Mouse (Mus musculus): Measurements from ENCODE around the gene Ptp4a2. TPM values are rescaled to one million over a fixed set of nuclear protein-coding genes. Genes with fewer than 3 reads are reported as not detected.
"Not testable (repeated sequence)": the region's sequence is repeated elsewhere in the genome, so short reads cannot be mapped to it uniquely, and the experiment has no call there.

The Ptp4a2 gene
- polyA plus RNA-seq, 1 experiment from 2014 or later: 353 TPM

DNA sequence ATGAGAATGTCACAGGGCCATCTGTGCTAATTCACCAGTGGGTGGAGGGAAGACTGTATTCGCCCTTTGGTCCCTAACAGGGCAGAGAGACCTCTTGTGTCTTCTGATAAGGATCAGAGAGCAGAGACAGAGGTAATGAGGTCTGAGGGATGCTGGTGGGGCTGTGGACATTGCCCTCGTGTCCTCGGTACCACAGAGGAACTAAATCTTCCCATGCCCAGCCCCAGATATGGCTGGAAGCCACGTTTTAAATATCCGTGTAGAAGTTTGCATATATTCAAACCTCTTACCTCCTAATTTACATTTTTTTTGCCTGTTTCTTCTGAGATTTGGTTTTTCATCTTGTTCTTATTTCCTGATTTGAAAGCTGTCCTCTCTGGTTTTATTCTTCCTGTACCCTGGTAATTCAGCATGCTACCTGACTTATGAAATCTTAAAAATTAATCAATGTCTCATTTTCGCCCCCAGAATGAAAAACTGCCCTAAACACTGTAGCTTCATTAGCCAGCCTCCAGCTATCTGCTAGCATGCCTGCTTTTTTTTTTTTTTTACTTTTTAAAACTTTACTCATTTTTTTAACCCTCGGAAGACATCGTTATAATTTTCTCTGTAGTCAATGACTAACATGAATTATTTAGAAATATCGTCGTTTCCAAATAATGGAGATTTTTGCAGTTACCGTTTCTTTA lies 67.1 kb downstream of the Ptp4a2 start:
- no peak for ATAC-seq (ENCODE audit: borderline replicate concordance, extremely low read depth, low FRiP score, low TSS enrichment)
- peak overlapping the region; percentile 60 for H3K27ac ChIP-seq
- no peaks in the 10 kb centered on the region for H3K27me3 ChIP-seq
- H3K4me2 ChIP-seq: peak overlapping the region; percentile 50
- no peaks in the 10 kb centered on the region for H3K9me3 ChIP-seq
- H3K36me3 ChIP-seq: no peaks in the 10 kb centered on the region
- H3K4me3 ChIP-seq: no peak overlapping the region
- WGBS: 65% methylated on average over 11 of the region's 11 CpGs
- H3K4me1 ChIP-seq: peaks cover 36% of the 10 kb centered on the region
- peak overlapping the region; percentile 4; the same call in 1 of the 2 replicates for H3K9ac ChIP-seq

DNA sequence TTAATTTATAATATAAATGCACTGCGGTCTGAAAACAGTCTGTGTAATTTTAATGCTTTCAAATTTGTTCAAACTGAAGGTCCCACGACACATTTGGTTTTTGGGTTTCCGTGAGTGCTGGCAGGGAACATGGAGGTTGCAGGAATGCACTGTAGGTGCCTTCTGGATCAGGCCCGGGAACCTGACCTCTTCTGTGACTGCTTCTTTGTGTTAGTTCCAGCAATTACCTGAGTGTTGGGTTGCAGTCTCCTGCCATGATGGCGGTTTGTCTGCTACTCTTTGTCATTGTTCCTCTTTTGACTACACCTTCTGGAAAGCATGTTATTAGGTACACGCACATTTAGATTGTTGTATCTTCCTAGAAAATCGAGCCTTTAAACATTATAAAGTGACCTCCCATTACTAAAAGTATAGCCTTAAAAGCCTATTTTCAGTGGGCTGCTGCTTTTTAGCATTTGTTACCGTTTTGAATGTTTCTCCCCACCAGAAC lies 67.7 kb downstream of the Ptp4a2 start:
- no peak for ATAC-seq (ENCODE audit: borderline replicate concordance, extremely low read depth, low FRiP score, low TSS enrichment)
- 74% methylated on average over 8 of the region's 8 CpGs for WGBS
- Histone ChIP-seq H3K4me1 (peaks cover 38% of the 10 kb centered on the region), H3K4me3 (no peak overlapping the region), H3K27ac (no peak overlapping the region), H3K27me3 (no peaks in the 10 kb centered on the region), H3K36me3 (no peaks in the 10 kb centered on the region), H3K4me2 (no peak overlapping the region), H3K9me3 (no peaks in the 10 kb centered on the region), H3K9ac (no peak overlapping the region)

DNA sequence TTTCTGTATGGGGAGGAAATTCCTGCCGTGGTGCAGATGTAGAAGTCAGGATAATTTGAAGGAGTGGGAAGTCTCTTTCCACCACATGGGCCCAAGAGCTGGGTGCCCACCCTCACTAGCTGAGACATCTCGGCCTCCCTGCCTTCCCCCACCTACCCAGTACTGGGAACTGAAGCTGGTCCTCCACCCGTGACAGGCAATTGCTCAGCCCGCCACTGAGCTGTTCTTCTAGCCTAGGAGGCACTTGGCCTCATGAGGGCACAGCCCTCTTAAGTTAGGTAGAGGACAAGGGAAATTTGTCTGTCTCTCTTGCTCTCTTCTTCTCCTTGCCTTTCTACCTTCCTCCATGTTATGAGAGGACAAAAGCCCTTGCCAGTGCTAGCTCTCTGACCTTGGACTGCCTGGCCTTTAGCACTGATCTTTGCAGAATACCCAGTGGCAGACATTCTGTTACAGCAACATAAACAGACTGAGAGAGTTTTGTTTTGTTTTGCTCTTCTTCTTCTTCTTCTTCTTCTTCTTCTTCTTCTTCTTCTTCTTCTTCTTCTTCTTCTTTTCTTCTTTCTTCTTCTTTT lies 68.3 kb downstream of the Ptp4a2 start:
- no peak overlapping the region for H3K9ac ChIP-seq

DNA sequence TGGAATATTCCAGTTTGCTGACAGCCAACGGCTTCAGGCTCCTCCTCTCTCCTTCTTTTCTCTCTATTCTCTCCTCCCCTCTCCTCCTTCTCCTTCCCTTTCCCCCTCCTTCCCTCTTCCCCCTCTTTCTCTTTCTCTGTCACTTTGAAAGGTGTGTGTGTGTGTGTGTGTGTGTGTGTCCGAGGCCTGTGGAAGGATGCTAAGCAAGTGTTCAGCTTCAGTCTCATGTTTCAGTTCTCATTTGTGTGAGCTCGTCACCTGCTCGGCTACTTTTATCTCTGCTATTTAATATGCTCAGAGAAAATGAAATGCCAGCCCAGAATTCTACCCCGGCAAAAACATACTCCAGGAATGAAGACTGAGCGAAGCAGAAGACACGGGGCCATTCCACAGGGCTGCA lies 69.6 kb downstream of the Ptp4a2 start:
- H3K4me3 ChIP-seq: no peak overlapping the region
- no peak overlapping the region for H3K4me2 ChIP-seq
- no peak for ATAC-seq (ENCODE audit: borderline replicate concordance, extremely low read depth, low FRiP score, low TSS enrichment)
- H3K36me3 ChIP-seq: no peaks in the 10 kb centered on the region
- H3K9me3 ChIP-seq: no peaks in the 10 kb centered on the region
- no peak overlapping the region for H3K27ac ChIP-seq
- H3K27me3 ChIP-seq: no peaks in the 10 kb centered on the region
- WGBS: 48% methylated on average over 7 of the region's 7 CpGs
- peaks cover 38% of the 10 kb centered on the region for H3K4me1 ChIP-seq
- H3K9ac ChIP-seq: no peak overlapping the region

More for the DNA sequence above, 68.3 kb downstream of the Ptp4a2 start:
- Histone ChIP-seq H3K27ac (no peak overlapping the region), H3K36me3 (no peaks in the 10 kb centered on the region), H3K4me2 (no peak overlapping the region), H3K9me3 (no peaks in the 10 kb centered on the region), H3K4me3 (no peak overlapping the region), H3K4me1 (peaks cover 38% of the 10 kb centered on the region), H3K27me3 (no peaks in the 10 kb centered on the region)
- no peak for ATAC-seq (ENCODE audit: borderline replicate concordance, extremely low read depth, low FRiP score, low TSS enrichment)
- 59% methylated on average over 4 of the region's 4 CpGs for WGBS

DNA sequence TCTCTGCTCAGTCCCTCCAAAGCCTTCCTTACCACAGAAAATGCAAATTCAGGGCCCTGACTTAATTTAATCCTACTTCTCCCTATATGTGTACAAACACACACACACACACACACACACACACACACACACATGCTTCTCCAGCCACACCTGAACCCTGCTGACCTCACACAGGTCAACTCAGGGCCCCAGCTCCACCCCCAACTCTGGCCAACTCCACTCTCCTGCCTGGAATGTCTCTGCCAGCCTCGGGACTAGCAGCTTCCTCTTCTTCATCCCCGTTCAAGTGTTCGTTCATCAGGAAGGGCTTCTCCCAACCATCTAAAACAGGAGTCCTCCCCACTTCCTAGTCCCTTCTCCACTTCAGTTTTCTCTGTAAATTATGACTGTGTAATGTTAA lies 70.6 kb downstream of the Ptp4a2 start:
- no peak for ATAC-seq (ENCODE audit: borderline replicate concordance, extremely low read depth, low FRiP score, low TSS enrichment)
- no peak overlapping the region for H3K9ac ChIP-seq
- H3K9me3 ChIP-seq: no peaks in the 10 kb centered on the region
- peaks cover 36% of the 10 kb centered on the region for H3K4me1 ChIP-seq
- no peak overlapping the region for H3K4me2 ChIP-seq
- no peak overlapping the region for H3K4me3 ChIP-seq
- H3K36me3 ChIP-seq: no peaks in the 10 kb centered on the region
- H3K27ac ChIP-seq: peak overlapping the region; percentile 76
- WGBS: 19% methylated on average over 3 of the region's 3 CpGs
- H3K27me3 ChIP-seq: no peaks in the 10 kb centered on the region

DNA sequence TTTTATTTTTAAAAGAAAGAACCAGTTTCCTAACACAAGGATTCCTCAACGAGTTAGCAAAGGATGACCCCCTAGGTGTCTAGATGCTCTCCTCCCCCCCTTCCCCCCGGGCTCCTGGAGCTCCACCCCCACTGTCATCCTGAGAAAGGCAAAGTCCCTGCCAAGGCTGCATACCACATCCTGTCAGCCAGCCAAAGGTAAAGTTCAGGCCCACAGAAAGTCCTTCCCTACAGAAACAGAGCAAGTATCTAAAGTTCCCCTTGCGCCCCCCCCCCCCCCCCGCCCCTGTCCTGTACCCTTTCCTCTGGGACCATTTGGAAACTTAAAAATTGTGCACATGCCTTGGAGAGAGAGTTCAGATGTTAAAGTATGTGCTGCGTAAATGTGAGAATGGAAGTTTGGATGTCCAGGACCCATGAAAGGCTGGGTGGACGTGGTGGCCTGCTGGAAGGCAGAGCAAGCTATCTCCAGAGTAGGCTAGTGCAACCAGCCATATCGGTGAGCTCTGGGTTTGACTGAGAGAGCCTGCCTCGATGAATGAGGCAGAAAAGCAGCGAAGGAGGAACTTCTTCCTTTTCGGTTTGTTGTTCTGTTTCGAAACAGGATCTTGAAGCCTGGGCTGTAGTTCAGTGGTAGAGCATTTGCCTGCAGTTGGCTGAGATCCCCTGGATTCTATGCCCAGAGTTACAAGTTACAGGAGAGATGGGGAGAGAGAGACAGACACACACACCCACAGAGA lies 71.7 kb downstream of the Ptp4a2 start:
- peak overlapping the region; percentile 43 for H3K4me2 ChIP-seq
- no peak overlapping the region for H3K9ac ChIP-seq
- ATAC-seq (ENCODE audit: borderline replicate concordance, extremely low read depth, low FRiP score, low TSS enrichment): peak; percentile 65; the same call in 1 of the 2 replicates
- no peaks in the 10 kb centered on the region for H3K9me3 ChIP-seq
- H3K4me1 ChIP-seq: peaks cover 27% of the 10 kb centered on the region
- peak overlapping the region; percentile 4 for H3K4me3 ChIP-seq
- WGBS: 16% methylated on average over 11 of the region's 11 CpGs
- peak overlapping the region; percentile 76 for H3K27ac ChIP-seq
- no peaks in the 10 kb centered on the region for H3K27me3 ChIP-seq
- no peaks in the 10 kb centered on the region for H3K36me3 ChIP-seq

DNA sequence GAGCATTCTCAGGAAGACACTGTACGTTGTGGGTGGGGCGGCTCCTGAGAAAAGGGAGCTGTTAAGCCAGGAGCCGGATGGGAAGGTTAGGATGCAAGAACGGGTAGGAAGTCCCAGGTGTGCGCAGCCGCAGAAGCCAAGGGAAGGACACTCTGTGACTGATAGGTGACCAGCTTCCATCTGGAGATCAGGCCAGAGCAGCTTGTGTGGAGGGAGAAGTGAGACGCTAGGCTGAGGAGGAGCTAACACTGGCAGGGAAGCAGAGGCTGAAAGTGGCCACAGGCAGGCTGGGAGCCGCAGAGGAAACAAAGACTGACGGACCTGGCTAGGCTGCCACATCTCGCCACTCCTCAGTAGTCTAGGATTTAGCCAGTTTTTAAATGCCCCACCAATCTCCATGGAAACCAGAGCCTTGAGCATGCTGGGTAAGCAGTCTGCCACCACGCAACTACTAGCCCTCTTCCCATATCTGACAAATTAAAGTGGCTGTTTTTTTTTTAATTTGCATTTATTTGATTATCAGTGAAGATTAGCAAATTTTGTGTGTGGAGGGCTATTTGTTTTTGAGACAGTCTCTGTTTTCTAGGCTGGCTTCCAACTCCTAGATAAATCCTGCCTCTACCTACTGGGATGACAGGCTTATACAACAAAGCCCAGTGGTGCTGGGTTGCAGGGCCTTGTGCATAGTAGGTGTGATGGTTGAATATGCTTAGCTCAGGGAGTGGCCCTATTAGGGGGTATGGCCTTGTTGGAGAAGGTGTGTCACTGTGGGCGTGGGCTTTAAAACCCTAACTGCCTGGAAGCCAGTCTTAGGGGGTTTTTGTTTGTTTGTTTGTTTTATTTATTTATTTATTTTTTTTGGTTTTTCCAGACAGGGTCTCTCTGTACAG lies 73.3 kb downstream of the Ptp4a2 start:
- Histone ChIP-seq H3K9ac (no peak overlapping the region), H3K9me3 (no peaks in the 10 kb centered on the region), H3K27me3 (no peaks in the 10 kb centered on the region), H3K4me1 (peaks cover 22% of the 10 kb centered on the region), H3K4me2 (0 out of 2 replicates have a peak overlapping the region, but pooled peaks have one; percentile 6), H3K4me3 (no peak overlapping the region), H3K27ac (no peak overlapping the region), H3K36me3 (no peaks in the 10 kb centered on the region)
- WGBS: 71% methylated on average over 12 of the region's 12 CpGs
- no peak for ATAC-seq (ENCODE audit: borderline replicate concordance, extremely low read depth, low FRiP score, low TSS enrichment)

DNA sequence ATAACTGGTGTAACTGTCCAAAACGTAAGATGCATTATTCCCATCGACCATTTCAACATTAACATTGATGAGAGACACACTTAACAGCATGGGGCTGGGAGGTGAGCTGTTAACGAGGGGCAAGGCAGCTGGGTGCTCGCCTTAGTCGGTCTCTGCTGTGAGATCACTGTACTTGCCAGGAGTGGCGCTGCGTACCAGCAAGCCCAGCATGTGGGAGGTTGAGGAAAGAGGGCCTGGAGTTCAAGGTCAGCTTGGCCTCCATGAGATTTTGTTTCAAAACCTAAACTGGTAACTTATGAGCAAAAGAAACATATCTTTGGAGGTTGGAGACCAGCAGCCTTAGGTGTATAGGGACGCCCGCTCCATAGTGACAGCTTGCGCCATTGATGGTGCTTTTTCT lies 78.6 kb downstream of the Ptp4a2 start:
- H3K36me3 ChIP-seq: no peaks in the 10 kb centered on the region
- no peak overlapping the region for H3K9ac ChIP-seq
- WGBS: 81% methylated on average over 10 of the region's 10 CpGs
- H3K4me3 ChIP-seq: no peak overlapping the region
- H3K9me3 ChIP-seq: no peaks in the 10 kb centered on the region
- H3K4me2 ChIP-seq: no peak overlapping the region
- H3K27ac ChIP-seq: no peak overlapping the region
- no peak for ATAC-seq (ENCODE audit: borderline replicate concordance, extremely low read depth, low FRiP score, low TSS enrichment)
- no peaks in the 10 kb centered on the region for H3K4me1 ChIP-seq
- no peaks in the 10 kb centered on the region for H3K27me3 ChIP-seq

DNA sequence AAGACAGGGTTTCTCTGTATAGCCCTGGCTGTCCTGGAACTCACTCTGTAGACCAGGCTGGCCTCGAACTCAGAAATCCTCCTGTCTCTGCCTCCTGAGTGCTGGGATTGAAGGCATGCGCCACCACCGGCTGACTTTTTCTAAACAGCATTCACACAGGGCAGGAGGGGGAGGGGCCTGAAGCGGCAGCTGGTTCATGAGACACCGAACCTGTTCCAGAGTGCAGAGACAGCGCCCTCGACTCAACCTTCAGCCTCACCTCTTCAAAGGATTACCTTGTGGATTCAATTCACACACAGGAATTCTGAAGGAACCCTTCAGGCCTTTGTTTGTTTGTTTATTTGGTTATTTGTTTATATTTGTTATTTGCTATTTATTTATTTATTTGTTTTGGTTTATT lies 79.1 kb downstream of the Ptp4a2 start:
- H3K27me3 ChIP-seq: no peaks in the 10 kb centered on the region
- H3K4me1 ChIP-seq: no peaks in the 10 kb centered on the region
- no peak overlapping the region for H3K9ac ChIP-seq
- no peaks in the 10 kb centered on the region for H3K9me3 ChIP-seq
- no peak overlapping the region for H3K27ac ChIP-seq
- H3K4me2 ChIP-seq: no peak overlapping the region
- WGBS: 80% methylated on average over 7 of the region's 7 CpGs
- H3K4me3 ChIP-seq: no peak overlapping the region
- H3K36me3 ChIP-seq: no peaks in the 10 kb centered on the region
- ATAC-seq (ENCODE audit: borderline replicate concordance, extremely low read depth, low FRiP score, low TSS enrichment): no peak

DNA sequence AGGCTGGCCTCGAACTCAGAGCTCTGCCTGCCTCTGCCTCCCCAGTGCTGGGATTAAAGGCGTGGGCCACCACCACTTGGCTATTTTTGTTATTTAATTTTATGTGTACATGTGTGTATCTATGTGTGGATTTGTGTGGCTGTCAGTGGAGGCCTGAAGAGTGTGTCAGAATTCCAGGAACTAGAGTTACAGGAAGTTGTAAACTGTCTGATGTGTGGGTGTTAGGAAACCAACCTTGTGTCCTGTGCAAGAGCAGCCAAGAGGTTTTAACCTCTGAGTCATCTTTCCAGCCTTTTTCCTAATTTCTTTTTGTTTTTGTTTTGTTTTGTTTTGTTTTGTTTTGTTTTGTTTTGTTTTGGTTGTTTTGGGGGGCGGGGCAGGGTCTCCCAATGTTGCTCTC lies 83.8 kb downstream of the Ptp4a2 start:
- no peaks in the 10 kb centered on the region for H3K4me1 ChIP-seq
- no peaks in the 10 kb centered on the region for H3K9me3 ChIP-seq
- no peak overlapping the region for H3K4me2 ChIP-seq
- H3K27me3 ChIP-seq: no peaks in the 10 kb centered on the region
- ATAC-seq (ENCODE audit: borderline replicate concordance, extremely low read depth, low FRiP score, low TSS enrichment): no peak
- no peak overlapping the region for H3K9ac ChIP-seq
- H3K36me3 ChIP-seq: no peaks in the 10 kb centered on the region
- 87% methylated on average over 3 of the region's 3 CpGs for WGBS
- H3K4me3 ChIP-seq: no peak overlapping the region
- no peak overlapping the region for H3K27ac ChIP-seq

DNA sequence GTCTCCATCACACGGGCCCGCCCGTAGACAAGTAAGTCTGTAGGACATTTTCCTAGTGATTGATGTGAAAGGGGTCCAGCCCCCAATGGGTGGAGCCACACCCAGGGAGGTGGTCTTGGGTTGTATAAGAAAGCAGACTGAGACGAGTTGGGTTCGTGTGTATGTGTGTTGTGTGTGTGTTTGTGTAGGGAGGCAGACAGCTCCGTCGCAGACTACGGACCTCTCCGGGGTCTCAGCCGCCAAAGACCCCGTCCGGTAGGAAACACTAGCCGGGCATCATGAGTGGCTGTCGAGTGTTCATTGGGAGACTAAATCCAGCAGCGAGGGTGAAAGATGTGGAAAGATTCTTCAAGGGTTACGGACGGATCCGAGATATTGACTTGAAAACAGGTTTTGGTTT lies 87.8 kb downstream of the Ptp4a2 start:
- not testable (repeated sequence) for H3K9me3 ChIP-seq; H3K4me2 ChIP-seq; H3K36me3 ChIP-seq; H3K27me3 ChIP-seq; H3K4me3 ChIP-seq; ATAC-seq (ENCODE audit: borderline replicate concordance, extremely low read depth, low FRiP score, low TSS enrichment); H3K27ac ChIP-seq; H3K9ac ChIP-seq; H3K4me1 ChIP-seq
- WGBS: 94% methylated on average over 18 of the region's 18 CpGs

All from lung, embryonic 15.5 days (tissue).